Mouse (Mus musculus) common myeloid progenitor, adult 5-6 weeks (primary cell): ENCODE measurements at regions not wholly inside any gene's neighbourhood (a gene's known extent, or its start where the extent isn't known, plus 50 kb on each side); places are given as distances from the start of the nearest gene placed in this dataset.

Experiments used
- ATAC-seq: replicated peaks from 2 replicates; pipeline ENCODE4 v1.8.0; 2016; ENCODE audit warnings: low read depth, mild to moderate bottlenecking, moderate TSS enrichment, inconsistent platforms; ENCODE audit not compliant: poor library complexity, severe bottlenecking

DNA sequence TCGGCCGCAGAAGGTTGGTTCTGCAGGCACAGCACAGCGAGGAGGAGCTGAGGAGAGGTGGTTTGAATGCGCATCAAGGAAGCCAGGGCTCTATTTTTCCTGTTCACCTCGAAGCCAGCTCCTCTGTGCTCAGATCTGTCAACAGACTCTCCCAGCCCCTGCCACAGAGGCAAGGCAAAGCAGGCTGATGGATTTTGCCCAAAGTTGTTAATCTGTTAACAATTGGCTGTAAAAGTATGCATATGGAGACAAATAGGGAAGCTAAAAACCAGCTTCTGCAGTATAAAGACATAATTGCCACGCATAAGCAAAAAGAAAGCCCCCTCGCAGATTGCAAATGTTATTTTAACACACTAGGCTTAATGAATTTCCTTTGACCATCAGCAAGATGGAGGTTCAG is 343.3 kb upstream of the Kif2a start:
- ATAC-seq, result no peak

DNA sequence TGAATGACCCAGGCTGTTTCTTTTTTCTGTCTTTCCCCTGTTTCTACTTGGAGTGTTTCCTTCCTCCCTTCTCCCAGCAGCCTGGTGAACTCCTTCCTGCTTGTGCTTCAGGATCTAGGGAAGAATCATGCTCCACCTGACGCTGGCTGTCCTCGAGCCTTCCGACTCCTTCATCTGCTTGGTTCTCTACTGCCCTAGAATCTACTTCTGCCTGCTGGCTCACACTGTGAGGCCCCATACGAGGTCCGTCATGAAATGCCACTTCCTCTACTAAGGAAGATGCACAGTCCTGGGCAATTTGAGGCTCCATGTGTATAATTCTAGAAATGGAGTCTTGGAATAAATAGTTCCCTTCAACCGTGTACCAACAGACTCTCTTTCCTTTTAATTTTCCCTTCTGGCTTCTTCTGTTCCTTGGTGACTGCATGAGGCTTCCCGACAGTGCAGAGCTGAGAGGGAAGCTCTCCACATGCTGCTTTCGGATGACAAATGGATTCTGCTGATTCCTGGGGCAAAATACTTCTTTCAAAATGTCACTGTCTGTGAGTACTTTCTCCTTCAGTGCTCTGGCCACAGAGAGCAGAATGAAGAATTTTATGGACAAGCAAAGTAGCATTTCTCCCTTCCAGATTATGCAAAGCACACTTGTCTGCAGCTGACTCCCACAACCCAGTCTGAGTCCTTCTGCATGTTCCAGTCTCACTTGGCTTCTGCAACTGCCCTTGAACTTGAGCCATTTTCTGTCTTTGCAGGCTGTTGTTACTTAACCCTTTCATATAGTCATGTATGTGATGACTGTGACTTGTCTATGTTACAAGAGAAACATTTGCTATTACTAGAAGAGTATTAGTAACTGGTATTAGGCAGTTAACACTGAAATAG is 341.1 kb upstream of the Kif2a start:
- ATAC-seq, result no peak

DNA sequence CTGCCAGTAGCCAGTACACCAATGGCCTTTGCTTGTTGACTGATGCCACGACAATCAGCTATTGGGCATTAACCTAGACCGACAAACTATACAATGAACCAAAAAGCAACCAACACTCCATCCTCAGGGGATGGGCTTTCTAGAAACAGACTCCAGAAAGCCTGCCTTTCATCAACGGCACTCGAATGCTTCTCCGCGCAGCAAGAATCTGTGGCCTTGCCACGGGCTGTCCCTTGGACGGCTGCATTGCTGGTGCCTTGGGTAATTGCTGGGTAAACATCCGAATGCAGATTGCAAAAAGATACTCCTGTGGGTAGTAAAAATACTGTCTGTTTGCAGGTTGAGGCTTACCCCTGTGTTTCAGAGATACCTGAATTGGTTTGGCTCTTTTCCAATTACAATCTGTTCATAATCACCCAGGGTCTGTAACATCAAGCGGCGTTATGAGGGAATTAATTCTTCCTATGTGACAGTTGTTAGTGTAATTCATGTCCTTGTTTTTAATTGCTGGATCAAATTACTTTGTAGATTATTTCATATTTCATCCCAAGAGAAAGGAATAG is 319.0 kb upstream of the Kif2a start:
- ATAC-seq, result no peak

DNA sequence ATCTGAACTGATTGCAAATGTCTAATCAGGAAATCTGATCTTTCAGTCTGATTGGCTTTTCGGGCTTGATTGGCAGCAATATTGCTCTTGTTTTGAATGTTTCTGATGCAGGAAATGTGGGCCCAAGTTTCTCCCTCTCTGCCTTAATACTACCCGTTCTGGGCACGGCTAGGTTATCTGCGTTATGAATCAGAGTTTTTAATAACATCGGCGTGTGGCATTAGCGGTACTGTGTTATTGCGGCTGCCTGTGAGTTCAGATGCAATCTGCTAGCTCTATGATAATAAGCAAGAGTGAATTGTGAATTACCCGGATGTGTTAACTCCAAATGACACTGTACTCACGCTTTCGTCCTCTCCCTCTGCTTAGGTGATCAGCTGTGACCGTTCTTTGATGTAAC is 316.2 kb upstream of the Kif2a start:
- ATAC-seq, result no peak

DNA sequence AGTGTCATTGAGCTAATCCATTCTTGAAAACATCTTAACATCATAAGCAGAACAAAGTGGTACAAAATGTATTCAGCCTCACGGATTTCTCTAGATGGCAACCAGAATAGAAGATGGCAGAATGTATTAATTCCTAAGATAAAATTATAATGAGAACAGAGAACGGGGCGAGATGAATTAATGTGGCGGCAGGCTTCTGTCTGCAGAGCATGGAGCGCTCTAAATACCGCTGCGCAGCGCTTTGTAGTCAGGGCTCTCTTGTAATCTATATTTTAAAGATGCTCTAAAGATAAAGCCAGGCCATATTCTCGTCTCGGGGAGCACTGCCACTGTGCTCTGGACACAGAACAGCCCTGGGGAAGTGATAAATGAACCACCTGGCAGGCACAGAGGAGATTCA is 315.2 kb upstream of the Kif2a start:
- no peak for ATAC-seq

DNA sequence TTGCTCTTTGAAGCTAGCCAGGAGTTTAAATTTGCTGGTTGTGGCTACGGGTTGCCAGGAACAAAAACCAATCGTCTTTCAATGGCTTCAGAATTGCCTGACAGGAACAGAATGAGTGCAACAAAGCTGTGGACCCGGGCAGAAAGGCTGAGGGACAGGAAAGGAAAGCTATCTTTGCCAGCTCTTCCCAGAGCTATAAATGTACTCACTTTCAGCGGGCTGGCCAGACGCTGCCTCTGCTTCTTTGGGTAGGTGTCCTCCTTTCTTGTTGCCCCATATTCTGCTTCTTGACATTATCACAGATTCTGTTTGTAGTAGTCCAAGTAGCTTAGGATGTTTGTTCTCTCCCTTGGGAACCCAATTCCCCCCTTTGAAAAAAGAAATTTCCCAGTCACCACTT is 307.4 kb upstream of the Kif2a start:
- no peak for ATAC-seq

DNA sequence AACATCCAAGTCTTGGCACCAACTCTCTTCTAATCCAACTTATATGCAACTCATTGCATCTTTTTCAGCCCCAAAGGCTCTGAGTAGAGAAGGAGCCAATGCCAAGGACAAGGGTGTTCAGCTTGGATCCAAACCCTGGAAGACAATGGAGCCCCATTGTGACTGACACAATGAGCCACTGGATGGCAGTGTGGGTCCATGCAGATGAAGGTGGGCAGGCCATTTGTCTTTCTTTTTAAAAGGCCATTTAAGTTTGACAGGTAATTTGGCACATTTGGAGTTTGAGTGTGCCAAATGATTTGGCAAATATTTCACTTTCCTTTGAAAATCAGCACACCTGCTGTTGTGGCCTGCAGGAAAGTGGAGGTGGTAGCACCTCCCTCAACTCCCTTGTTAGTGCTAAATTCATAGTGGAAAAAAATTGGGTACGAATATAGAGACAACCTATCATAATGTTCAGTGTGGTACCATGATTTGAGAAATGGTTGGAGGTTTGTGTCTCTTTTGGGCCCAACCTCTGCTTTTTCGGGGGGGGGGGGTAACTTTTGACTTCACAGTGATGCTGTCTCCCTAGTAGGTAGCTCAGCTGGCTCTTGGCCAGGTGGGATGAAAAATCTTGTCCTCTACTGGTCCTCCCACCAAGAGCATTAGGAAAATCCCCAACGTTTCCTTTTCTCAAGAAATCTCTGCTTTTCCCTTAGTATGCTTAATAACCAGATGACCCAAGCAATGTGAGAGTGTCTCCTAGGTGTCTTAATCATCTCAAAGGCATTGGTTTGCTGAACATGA is 304.0 kb upstream of the Kif2a start:
- peak; percentile 74 for ATAC-seq

DNA sequence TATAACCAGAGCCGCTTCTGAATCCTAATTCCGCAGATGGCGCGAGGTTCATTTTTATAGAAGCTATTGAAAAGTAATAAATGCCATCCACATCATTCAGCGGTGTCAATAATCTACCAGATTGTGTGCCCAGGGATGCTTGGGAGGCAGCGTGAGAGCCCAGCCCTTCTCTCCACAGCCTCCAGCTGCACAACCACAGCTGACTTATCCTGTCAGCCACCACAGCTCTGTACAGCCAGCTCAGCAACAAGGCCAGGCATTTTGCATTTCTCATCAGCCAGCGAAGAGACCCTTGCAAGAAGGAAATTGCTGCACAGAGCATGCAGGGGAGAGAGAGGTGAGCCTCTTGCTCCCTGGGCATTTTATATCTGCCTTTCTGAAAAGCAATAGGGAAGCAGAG is 292.8 kb upstream of the Kif2a start:
- no peak for ATAC-seq

DNA sequence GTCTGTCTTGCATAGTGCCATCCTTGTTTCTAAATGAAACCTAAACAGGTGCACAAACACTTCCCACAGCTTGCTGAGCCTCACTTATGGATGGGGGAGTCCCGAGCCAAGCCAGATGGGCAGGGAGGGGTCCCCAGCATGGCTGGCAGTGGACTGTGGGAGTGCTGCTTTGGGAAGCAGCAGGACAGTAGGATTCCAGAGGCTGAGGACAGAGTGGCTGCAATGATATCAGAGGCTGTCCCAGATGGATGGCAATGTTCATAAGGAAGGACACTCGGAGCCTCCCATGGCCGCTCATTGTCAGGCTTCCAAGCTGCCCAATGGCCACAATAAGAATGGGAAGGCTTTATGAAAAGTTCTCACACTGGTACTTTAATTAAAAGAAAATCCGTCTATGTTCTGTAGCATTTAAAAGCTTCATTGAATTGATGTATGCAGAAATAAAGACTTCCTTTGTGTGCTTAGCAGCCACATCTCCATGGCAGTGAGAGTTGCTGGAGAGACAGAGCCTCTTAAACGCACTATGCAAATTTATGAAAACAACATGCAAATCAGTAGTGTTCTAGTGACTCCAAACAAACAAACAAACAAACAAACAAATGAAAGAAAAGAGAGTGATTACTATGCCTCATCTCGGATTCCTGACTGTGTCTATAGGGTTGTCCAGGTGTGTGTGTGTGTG is 287.2 kb upstream of the Kif2a start:
- no peak for ATAC-seq

DNA sequence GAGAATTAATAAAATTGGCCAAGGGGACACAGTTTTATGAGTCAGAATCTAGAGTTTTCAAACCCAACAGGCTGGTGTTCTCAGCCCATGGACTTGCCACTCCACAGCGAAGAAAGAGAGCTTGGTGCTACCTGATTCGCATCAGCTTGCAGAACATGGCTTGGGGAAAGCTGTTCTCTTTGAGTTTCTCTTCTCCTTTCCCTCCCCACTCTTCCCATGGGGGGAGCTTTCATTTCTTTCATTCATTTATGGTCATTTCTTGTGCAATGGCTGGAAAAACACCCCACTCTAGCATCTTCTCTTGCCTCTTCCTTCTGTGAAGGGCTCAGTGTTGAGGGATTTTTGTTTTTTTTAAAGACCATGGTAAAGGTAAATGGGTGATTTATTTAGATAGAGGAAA is 286.5 kb upstream of the Kif2a start:
- ATAC-seq, result 0 out of 2 replicates have a peak, but pooled peaks have one; percentile 45

DNA sequence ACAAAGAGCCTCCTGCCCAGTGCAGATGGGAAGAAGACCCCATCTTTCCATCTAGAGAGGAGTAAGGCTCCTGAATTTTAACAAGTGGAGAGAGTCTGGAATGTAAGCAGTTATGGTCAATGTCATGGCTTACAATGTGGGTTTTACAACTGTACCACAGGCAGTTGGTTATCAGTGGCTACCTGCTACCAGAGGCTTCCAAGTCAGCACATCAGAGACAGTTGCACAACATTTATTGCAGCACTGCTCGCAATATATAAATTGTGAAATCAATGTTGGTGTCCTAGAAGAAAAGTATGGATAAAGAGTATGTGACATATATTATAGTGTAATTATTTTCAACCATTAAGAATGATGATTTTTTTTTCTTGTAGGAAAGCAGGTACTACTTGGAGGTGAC is 285.0 kb upstream of the Kif2a start:
- ATAC-seq, result peak; percentile 50

DNA sequence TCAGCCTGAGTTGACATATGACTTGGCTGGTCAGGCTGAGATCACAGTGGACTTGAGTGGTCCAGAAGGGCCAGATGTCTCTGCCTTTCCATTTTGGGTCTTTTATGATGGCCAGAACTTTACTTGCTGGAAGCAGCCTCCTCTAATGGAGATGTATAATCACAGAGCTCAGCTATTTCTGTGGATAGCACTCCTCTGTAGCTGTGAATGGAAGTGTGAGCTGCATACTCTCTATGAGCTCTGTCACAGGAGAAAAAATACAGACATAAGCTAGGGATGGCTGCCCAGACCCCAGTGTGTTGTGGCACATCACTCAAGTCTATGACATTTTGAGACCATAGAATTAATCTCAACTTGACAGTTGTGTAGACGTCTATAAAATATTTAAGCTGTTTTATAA is 284.3 kb upstream of the Kif2a start:
- ATAC-seq, result no peak

DNA sequence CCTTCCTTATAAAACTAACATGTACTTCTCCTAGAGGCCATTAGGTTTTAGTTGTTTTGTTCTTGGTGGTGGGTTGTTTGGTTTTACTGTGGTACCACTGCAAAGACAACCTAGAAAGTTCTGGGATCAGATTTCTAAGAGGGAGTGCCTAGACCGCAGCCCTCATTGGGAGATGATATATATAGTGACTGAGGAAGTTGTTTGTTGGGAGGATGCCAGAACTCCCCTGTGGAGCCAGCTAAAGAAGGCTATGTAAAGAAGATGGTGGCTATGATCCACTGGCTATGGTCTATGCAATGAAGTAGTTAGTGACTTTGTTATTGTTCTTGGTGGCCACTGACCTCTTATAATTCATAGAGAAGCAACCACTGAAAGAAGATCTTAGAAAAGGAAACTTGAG is 283.8 kb upstream of the Kif2a start:
- ATAC-seq, result no peak

DNA sequence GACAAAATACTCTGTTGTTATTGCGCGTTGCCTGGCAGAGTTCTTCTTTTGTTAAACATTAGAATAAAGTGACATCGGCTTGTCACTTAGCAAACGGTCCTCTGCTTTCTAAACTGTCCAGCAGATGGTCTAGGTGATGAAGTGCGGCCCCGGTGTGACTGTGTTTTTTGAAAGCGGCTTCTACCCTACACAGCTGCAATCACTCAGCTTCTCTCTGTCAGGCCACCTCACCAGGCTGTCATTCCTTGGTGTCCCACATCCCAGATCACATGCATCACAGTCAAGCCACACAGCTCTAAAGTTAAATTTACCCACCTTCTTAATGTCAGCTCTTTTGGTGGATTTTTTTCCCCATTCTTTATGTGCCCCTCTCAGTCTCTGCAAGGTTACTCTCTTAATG is 282.0 kb upstream of the Kif2a start:
- no peak for ATAC-seq

DNA sequence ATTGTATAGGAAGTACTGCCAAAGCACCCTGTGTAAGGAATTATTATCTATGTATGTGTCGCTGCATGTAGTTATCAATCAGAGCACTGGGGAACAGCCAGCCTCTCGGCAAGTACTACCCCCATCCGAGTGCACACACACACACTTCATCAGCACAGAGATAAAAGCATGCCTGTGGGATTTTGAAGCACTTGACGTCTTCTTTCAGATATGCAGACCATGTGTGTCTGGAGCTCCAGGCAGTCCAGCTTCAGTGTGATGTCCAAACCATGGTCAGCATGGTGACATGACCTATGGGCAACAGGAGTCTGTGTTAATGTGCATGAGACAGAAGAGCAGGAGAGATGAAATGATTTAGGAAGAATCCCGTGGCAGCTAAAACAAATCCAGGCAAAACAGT is 281.4 kb upstream of the Kif2a start:
- ATAC-seq, result no peak

DNA sequence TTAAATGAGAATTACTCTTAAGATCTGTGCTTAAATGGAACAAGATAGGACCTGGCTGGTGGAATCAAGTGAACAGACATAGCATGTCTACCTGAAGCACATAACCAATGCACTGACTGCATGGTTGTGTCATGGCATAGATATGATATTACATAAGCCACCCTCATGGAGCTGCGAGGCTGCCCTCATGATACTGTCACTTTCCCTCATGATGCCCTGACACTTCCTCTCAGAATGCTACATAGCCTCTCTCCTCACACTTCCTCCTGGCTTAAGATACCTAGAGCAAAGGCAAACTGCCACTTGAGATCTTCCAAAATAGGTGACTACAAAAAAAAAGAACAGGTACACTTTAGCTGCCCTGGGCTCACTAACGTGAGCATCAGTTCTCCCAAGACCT is 278.9 kb upstream of the Kif2a start:
- no peak for ATAC-seq

DNA sequence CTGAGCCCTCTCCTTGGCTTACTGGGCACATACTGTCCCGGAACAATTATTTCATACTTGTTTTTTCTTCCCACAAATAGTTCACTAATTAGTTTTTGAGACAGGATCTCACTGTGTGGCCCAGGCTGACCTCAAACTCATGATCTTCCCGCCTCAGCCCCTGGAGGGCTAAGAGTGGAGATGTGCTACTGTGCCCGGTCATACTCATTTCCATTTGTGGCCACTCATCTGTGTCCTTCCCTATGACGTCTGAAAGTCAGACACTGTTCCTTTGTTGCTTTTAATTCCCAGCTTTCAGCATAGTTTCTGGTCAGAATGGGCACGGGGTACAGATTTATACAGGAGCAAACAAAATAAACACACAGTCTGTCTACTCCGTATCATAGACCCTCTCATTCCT is 242.7 kb upstream of the Kif2a start:
- ATAC-seq, result no peak

DNA sequence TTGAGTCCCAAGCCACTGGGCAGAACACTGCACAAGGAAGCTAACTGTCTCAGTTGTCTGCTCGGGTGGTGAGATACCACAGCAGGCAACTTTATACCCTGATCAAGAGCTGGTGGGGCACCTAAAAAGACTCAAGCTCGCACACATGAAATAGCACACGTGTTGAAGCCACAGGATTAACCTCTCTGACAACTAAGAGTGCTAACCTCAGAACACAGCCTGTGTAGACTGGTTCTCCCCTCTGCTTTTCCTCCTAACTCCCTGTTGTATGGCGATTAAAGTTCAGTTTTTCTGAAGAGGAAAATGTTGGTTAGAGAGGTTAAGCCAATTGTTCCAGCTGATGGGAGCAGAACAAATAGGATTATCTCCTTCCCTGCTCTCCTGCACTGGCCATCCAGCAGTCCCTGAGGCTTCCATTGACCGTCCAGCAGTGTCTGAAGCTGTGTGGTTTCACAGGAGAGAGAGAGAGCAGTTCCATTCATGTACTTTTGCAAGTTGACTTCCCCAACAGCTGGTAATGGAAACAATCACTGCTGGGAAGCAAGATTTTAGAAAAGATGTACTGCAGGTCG is 239.6 kb upstream of the Kif2a start:
- no peak for ATAC-seq

DNA sequence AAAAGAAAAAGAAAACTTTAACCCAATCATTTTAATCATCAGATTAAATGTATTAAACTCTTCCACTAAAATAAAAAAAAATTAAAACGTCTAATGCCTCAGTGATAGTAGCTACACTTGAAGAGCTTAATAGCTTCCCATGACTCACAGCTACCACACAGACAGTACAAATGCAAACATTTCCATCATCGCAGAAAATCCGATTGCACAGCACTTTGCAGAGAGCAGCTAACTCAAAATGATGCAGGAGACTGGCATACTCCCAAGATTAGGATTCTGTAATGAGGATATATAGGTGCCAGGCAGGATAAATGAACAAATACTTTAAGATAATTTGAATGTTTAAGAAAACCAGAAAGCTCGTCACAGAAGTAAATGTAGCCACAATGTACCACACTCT is 238.3 kb upstream of the Kif2a start:
- no peak for ATAC-seq

DNA sequence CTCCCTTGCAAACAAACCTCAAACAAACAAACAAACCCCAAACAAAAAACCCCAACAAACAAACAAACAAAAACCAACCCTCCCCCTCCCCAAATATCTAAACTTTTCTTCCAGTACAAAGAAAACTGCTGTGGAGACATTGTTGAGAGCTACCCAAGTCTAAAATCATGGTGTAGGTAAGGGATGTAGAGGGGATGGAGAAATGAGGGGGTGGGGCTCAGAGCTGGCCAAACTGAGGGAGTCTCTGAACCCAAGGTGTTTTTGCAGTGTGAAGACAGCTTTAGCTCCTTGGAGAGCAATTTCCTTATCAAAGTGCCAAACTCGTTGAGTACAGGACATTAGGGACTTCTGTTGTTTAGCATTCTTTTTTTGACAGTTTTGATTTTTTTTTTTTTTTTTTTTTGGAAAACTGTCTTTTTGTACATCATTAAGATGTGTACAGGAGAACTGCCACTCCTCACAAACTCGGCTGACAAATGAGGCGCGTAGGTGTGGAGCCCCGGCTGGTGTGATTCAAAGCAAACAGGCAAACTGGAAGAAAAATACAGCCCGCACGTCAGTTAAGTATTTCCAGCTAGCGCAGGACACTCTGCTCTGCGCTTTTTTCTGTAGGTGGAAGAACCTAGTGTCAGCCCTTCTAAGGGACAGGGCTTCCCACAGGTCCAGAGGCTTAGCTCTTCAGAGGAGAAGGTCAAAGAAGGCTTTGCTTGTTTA is 226.0 kb upstream of the Kif2a start:
- no peak for ATAC-seq
